Mouse (Mus musculus) right cerebral cortex, postnatal 14 days (tissue): Measurements from ENCODE around the gene Syngap1.

Source experiments
- DNase-seq: peaks from one replicate; pipeline ENCODE4 v3.0.0; 2022

The Syngap1 gene

GRCm38 (mm10) chr17:26995562-26995961, 54.5 kb downstream of the Syngap1 start:
- DNase-seq: no peak

DNA sequence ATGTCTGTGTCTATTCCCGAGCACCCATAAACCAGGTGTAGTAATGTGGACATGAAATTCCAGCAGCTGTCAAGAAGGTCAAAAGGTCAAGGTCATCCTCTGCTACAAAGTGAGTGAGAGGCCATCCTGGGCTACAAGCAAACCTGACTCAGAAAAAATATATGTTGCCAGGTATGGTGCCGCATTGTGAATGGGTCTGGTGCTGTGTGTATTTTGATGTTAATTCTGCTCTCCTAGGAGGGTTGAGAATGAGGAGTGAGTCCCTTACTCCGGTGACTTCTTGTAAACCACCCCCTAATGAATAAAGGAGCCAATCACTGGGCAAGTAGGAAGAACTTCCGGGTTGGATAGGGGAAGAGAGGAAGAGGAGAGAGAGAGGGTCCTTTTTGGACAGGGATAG, 56.6 kb downstream of the Syngap1 start:
- DNase-seq: no peak

DNA sequence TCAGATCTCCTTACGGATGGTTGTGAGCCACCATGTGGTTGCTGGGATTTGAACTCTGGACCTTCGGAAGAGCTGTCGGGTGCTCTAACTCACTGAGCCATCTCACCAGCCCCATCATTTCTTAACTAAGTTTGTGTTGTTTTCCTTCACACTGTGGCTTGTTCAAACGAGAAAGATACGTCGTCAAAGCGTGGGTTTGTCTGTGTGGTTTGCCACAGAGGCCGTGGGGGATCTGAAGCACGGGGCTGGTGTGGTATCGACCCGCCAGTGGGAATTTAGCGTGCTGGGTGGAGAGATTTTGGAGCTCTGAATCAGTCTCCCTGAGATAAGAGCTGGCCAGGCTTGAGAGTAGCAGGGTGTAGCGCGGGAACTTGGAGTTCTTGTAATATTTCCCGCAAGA, 57.2 kb downstream of the Syngap1 start:
- no peak for DNase-seq

DNA sequence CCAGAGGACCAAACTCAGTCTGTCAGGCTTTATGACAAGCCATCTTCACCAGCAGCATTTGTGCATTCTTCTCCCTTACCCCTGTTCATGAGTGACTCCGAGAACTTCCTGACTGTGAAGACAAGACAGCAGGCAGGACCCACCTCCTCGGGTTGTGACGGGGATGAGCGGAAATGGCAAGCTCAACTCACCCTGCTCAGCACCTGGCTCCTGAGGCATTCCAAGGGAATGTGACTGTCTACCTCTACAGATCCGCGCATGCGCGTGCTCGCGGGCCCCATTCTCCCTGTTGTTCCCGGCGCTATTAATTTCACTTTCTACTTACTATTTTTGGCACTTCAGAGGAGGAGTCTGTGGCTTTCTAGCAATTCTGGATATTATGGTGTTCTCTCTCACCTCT, 58.9 kb downstream of the Syngap1 start:
- DNase-seq: peak; percentile 47

DNA sequence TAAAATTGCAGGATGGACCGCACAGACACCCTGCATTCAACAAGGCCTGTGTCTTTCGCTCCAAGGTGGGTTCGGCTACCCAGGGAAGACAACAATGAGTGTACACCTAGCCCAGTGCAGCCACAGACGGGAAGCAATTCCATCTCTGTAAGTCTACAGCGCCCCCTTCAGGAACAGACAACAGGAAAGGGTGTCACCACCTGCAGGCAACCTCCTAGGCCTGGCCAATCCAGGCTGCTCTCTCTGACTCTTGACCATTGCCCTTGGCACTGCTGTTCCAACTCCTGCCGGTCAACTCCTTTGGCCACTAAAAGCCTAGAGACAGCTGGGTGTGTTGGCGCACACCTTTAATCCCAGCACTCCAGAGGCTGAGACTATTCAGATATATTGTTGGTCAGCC, 60.1 kb downstream of the Syngap1 start:
- no peak for DNase-seq

DNA sequence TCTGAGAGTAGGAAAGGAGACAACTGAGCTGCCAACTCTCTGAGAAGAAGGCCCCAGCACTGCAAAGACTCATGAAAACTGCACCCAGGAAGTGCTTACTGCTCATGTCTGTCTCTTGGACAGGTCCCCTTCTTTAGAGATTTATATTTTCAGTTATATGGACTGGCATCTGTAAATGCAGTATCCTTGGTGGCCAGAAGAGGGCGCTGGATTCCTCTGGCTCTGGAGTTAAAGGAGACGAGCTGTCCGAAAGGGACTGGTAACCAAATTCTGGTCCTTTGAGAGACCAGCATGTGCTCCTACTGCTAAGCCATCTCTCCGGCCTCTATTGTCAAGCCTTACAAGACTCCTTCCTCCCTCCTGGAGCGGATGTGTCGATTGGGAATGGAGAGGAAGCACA, 60.8 kb downstream of the Syngap1 start:
- no peak for DNase-seq

- peak; percentile 62 for DNase-seq
Measured at GRCm38 (mm10) chr17:27004431-27004830, 63.4 kb downstream of the Syngap1 start.

GRCm38 (mm10) chr17:27004903-27005485, 63.9 kb downstream of the Syngap1 start:
- DNase-seq: no peak

- no peak for DNase-seq
Measured at GRCm38 (mm10) chr17:27005644-27006043, 64.6 kb downstream of the Syngap1 start.

DNA sequence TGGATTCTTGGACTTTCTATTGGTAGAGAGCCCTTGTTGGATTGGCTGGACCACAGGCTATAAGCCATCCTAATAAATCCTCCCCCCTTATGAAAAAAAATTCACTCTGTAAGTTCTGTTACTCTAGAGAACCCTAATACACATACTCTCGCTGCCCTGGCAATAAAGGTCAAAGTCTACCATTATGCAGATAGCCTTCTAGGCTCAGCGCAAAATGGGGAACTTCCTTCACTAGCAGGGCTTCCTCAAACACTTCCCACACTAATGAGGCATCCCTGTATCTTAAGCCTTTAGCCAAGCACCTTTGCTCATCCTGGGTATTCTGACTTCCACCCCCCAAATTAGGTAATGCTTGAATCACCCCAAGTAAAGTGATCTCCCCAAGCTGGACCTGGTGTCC, 67.2 kb downstream of the Syngap1 start:
- no peak for DNase-seq

GRCm38 (mm10) chr17:27011167-27011566, 70.1 kb downstream of the Syngap1 start:
- no peak for DNase-seq

DNA sequence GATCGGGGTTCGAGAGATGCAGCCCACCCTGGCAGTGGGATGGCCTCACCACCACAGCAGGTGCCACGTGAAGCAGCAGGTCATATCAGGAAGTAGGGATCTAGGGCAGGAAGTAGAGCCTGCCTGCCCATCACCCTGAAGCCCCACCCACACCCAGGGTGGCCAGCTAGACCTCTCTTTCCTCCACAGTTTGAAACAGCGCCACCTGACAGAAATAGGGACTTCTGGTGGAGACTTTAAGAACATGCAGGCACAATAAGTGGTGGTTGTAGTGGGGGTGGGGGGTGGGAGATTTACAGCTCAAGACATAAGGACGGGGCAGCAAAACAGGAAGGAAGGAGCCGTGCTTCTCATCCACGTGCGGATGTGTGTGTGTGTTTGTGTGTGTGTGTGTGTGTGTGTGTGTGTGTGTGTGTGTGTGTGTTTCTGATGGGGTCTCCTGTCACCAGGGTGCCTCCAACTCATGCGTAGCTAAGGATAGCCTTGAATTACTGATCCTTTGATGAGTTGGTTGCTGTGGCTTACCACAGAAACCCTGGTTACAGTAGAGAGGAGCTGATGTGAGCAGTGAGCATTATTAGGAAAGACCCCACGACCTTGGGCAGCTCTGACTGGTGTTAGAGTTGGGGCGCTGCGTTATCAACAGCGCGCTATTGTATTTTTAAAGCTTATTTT, 71.1 kb downstream of the Syngap1 start:
- DNase-seq: no peak

DNA sequence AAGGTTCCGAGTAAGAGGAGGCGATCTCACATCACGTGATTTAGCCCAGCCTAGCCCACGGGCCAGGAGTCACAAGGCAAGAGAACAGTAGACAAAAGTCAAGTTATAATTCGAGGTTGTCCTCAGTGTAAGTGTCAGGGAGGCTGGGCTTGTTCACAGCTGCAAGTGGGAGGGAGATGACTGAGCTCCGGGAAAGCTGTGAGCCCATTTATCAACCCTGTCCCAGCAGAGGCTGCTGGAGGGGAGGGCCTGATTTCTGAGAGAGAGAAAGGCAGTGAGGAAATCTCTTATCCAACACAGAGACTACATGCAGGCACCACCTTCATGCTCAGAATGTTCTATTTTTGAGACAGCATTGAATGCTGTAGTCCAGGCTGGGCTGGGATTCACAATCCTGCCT, 71.9 kb downstream of the Syngap1 start:
- no peak for DNase-seq

- DNase-seq: peak; percentile 80
Measured at GRCm38 (mm10) chr17:27017564-27018499, 76.8 kb downstream of the Syngap1 start.

DNA sequence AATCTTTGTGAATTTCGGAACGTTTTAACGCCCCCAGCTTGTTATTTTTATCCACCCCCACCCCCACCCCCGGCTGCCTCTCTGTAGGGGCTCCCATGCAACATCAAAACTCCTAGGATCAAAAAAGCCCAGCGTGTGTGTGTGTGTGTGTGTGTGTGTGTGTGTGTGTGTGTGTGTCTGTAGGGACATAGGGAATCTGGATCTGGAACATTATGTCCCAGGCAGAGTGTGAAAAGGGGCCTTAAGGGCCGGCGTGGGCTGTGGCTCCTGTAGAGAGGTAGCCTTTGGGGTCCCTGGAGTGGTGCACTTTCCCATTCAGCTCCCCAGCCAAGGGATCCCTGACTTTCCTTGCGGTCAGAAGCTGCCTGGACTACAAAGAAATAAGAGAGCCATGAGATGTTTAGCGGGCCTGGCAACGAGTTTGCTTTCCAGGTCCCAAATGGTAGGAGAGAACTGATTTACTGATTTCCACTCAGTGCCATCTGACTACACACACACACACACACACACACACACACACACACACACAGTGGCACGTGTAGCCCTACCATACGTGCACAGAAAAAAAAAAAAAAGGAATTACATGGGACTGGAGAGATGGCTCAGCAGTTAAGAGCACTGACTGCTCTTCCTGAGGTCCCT, 77.6 kb downstream of the Syngap1 start:
- peak; percentile 63 for DNase-seq

- DNase-seq: no peak
Measured at GRCm38 (mm10) chr17:27021076-27021475, 80.0 kb downstream of the Syngap1 start.

- DNase-seq: no peak
Measured at GRCm38 (mm10) chr17:27021736-27022135, 80.7 kb downstream of the Syngap1 start.
